Mouse (Mus musculus) CH12F3 (cell line): ENCODE measurements around the gene Nme3.
"Not testable (repeated sequence)": the region's sequence is repeated elsewhere in the genome, so short reads cannot be mapped to it uniquely, and the experiment has no call there.

ENCODE experiments used
- in situ Hi-C: fragments of 300-500 bp; cut with MboI; formaldehyde crosslinking; loops from 2 replicates; pipeline ENCODE4 v1.14.3; 2020; ENCODE audit warnings: low sequenced_read_pairs

Nme3 gene

GRCm38 (mm10) chr17:24898041-24898854, 1.9 kb downstream of the Nme3 start:
- in situ Hi-C loops = no loop called here

GRCm38 (mm10) chr17:24899153-24899552, 2.9 kb downstream of the Nme3 start:
- in situ Hi-C loops = no loop called here

- in situ Hi-C loops = no loop called here
Measured at GRCm38 (mm10) chr17:24900014-24900413, 3.7 kb downstream of the Nme3 start.

- in situ Hi-C loops = no loop called here
Measured at GRCm38 (mm10) chr17:24902124-24902523, 5.8 kb downstream of the Nme3 start.

GRCm38 (mm10) chr17:24902671-24903474, 6.6 kb downstream of the Nme3 start:
- in situ Hi-C loops = no loop called here

- in situ Hi-C loops = no loop called here
Measured at GRCm38 (mm10) chr17:24903767-24904166, 7.5 kb downstream of the Nme3 start.

GRCm38 (mm10) chr17:24907591-24907990, 11.3 kb downstream of the Nme3 start:
- in situ Hi-C loops = no loop called here

- in situ Hi-C loops = no loop called here
Measured at GRCm38 (mm10) chr17:24913984-24914383, 17.7 kb downstream of the Nme3 start.

GRCm38 (mm10) chr17:24923246-24923645, 26.9 kb downstream of the Nme3 start:
- in situ Hi-C loops = no loop called here

GRCm38 (mm10) chr17:24929506-24929905, 33.2 kb downstream of the Nme3 start:
- in situ Hi-C loops = no loop called here

- in situ Hi-C loops = no loop called here
Measured at GRCm38 (mm10) chr17:24932431-24932830, 36.1 kb downstream of the Nme3 start.

- in situ Hi-C loops = no loop called here
Measured at GRCm38 (mm10) chr17:24933163-24933562, 36.9 kb downstream of the Nme3 start.

- in situ Hi-C loops = no loop called here
Measured at GRCm38 (mm10) chr17:24934926-24935325, 38.6 kb downstream of the Nme3 start.

GRCm38 (mm10) chr17:24935666-24936065, 39.4 kb downstream of the Nme3 start:
- in situ Hi-C loops = no loop called here

- in situ Hi-C loops = no loop called here
Measured at GRCm38 (mm10) chr17:24936259-24937237, 40.2 kb downstream of the Nme3 start, which contains the start of gene Mapk8ip3. Mapk8ip3 (minus strand) TSS chr17:24936977.

GRCm38 (mm10) chr17:24937266-24937665, 41.0 kb downstream of the Nme3 start:
- in situ Hi-C loops = no loop called here

- in situ Hi-C loops = not testable (repeated sequence)
Measured at GRCm38 (mm10) chr17:24942453-24942852, 46.2 kb downstream of the Nme3 start.

- in situ Hi-C loops = no loop called here
Measured at GRCm38 (mm10) chr17:24943036-24943435, 46.7 kb downstream of the Nme3 start.

- in situ Hi-C loops = not testable (repeated sequence)
Measured at GRCm38 (mm10) chr17:24943589-24943988, 47.3 kb downstream of the Nme3 start.
